Mouse (Mus musculus): Measurements from ENCODE around the gene Llgl2. TPM values are rescaled to one million over a fixed set of nuclear protein-coding genes. Genes with fewer than 3 reads are reported as not detected.
A peak's percentile ranks its signal among the peaks of the same experiment; 100 is the strongest.

Gene Llgl2
- polyA plus RNA-seq (2015; fragmentation: Nextera tagmentation; extraction: Ambion mirVana), result 15.6 and 15.7 TPM in 2 replicates

- DNase-seq (ENCODE audit: low spot score), result peak; percentile 88
Measured at GRCm38 (mm10) chr11:115823774-115824740, at the start of gene Llgl2. TSS of gene Llgl2 (plus strand) at chr11:115824049.

- DNase-seq (ENCODE audit: low spot score), result no peak
Measured at GRCm38 (mm10) chr11:115774653-115775052, 49.2 kb upstream of the Llgl2 start.

DNA sequence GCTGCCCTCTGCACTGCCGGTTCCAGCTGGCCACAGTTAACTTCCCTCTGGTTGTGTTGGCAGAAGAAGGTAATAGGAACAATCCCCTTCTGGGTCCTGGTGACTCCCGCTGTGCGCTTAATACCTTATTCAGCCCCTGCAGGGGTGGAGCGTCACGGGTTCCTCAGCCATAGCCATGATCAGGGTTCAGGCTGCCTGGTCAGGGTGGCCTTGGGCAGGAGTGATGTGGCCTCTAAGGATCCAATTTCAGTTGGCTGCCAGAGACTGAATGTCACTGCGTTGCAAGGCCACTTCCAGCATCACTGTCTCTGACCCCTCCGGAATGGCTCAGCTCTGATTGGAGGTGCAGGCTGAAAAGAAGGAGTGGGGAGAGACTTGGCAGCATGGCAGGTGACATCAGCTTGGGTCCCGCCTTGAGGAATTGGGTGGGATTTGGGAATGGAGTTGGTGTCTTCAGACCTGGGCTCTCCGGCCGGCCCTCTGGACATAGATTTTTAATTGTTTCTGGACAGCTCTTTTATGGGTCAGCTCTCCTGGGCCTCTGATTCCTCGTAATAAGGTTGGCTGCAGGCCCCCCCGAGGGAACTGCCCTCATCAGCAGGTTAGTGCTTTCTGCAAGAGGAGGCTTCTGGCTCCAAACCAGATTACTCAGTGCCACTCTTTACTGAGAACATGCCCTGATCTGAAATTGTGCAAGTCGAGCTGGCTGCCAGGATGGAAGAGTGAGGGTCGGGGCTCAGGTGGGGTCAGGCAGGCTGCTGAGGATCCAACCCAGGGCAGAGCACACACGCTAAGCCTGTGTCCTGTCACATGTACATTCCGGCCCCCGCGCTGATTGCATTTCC, 47.8 kb upstream of the Llgl2 start:
- no peak for DNase-seq (ENCODE audit: low spot score)

- DNase-seq (ENCODE audit: low spot score), result no peak
Measured at GRCm38 (mm10) chr11:115776954-115777353, 46.9 kb upstream of the Llgl2 start.

DNA sequence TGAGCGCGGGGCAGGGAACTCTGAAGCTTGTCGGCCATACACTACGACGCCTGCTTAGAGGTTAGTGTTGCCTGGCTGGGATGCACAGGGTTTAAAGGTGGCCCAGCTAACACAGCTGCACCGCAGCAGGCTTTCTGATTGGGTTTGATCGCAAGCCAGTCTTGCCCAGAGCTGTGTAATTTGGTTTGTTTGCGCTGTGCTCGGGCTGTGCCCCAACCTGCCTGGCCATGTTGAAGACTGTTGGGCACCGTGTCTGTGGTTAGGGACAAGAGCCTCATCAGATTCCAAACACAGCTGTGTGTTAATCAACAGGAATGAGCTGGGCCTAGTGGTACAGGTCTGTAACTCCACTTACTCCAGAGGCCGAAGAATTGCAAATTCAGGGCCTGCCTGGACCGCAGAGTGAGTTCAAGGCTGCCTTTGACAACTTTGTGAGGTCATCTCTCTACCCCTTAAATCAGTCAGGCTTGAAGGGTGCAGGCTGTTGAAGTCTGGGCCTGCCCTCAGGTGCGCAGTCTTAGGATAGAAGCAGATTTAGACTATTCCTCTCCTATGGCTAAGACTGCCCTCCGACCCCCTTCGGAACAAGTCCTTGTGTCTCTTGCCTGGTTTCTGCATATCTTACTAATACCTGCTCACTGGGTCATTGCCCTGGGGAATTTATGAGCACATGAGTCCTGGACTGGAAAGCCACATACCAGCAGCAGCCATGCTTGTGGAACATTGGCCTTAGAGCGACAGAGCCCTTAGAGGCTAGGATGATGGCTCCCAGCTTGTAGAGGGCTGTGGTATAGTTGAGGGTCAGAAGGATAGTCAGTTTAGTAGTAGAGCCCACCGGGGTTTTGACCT, 46.1 kb upstream of the Llgl2 start:
- DNase-seq (ENCODE audit: low spot score), result no peak

DNA sequence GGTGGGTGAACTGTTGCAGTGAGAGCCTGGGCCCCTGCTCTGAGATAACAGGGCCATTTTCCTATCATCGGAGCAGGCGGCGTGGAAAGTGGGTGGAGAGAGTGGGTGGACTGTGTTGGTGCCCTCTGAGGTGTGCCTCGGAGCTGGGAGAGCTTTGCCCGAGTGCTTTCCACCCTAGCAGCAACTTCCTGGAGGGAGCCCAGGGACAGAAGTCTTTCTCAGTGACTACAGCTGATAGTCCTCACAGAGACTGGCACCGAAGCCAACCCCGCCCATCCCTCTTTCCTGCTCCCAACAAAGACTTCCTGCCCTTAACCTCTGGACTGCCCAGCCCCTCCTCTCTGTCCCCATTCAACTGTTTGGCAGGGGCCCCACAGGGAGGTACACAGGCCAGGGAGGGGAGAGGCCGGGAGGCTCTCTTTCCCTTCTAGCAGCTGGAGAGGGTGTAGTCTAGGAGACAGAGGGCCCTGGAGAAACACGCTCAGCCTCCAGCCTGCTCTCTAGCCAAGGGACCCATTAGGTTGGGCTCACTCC, 44.7 kb upstream of the Llgl2 start:
- peak; percentile 39 for DNase-seq (ENCODE audit: low spot score)

GRCm38 (mm10) chr11:115780141-115781070, 43.4 kb upstream of the Llgl2 start:
- DNase-seq (ENCODE audit: low spot score), result no peak

GRCm38 (mm10) chr11:115786473-115786872, 37.4 kb upstream of the Llgl2 start:
- no peak for DNase-seq (ENCODE audit: low spot score)

GRCm38 (mm10) chr11:115789787-115790186, 34.1 kb upstream of the Llgl2 start:
- DNase-seq (ENCODE audit: low spot score), result no peak

DNA sequence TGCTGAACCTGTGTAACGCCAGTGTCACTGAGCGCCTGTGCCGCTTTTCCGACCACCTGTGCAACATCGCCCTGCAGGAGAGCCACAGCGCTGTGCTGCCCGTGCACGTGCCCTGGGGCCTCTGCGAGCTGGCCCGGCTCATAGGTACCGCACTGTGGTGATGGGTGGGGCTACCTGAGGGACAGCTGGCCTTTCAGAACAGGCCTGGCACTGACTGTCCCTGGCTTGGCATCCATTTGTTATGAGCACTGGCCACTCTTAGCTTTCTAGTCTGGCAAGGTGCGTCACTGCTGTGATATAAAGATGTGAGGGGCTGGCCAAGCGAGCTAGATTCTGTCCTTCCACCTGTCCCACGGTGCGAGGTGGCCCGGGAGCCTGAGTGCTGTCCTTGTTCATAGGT, 31.9 kb upstream of the Llgl2 start:
- no peak for DNase-seq (ENCODE audit: low spot score)

DNA sequence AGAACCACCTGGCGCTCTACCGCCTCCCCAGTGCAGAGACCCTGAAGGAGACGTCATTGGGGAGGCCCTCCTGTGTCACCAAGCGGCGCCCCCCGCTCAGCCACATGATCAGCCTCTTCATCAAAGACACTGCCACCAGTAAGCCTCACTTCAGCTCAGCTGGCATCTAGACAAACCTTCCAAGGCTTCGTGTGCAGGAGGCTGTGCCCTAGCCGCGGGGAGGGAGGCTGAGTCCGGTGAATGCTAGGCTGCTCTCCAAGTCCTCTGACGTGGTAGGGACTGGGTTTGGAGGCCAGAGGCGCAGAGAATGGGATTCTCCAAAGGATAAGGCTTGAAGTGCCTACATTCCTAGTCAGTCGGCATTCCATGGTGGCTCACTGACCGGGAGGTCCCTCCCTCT, 31.5 kb upstream of the Llgl2 start:
- no peak for DNase-seq (ENCODE audit: low spot score)

GRCm38 (mm10) chr11:115796898-115797297, 27.0 kb upstream of the Llgl2 start:
- DNase-seq (ENCODE audit: low spot score), result no peak

GRCm38 (mm10) chr11:115797665-115798064, 26.2 kb upstream of the Llgl2 start:
- DNase-seq (ENCODE audit: low spot score), result no peak

- no peak for DNase-seq (ENCODE audit: low spot score)
Measured at GRCm38 (mm10) chr11:115800981-115801380, 22.9 kb upstream of the Llgl2 start.

GRCm38 (mm10) chr11:115803072-115803709, 20.7 kb upstream of the Llgl2 start:
- no peak for DNase-seq (ENCODE audit: low spot score)

GRCm38 (mm10) chr11:115805005-115805404, 18.8 kb upstream of the Llgl2 start:
- DNase-seq (ENCODE audit: low spot score), result no peak

DNA sequence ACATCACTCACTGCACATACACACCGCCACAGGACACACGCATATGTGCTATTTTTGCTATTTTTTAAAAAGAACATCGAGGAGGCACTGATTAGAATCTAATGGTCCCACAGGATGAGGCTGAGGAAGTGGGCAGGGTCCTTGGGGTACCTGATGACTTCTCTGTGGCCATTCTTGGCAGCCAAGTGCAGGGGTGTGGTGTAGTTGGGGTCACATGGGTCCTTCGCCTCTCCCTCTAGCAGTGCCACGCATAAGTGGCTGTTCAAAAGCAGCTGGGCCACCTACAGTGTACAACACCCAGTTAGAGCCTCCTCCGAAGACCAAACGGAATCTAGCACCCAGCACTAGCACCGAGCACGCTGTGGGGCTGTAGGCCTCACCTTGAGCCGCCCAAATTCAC, 17.7 kb upstream of the Llgl2 start:
- DNase-seq (ENCODE audit: low spot score), result no peak

DNA sequence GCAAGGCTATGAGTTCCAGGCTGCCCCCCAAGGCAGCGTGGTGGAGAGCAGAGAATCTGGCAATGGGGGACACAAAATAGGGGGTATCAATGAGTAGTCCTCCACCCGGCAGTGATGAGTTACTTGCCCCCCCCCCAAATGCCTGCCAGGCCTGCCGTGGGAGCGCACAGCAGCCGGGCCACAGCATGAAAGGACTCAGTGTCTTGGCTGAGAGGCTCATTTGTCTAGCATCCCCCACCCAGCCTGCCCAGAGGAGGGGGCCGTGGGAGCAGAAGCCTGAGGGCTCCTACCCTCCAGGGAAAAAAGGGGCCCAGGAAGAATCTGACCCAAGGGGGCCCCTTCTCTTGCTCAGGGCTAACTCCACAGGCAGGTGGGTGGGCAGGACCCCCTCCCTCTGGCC, 16.5 kb upstream of the Llgl2 start:
- no peak for DNase-seq (ENCODE audit: low spot score)

DNA sequence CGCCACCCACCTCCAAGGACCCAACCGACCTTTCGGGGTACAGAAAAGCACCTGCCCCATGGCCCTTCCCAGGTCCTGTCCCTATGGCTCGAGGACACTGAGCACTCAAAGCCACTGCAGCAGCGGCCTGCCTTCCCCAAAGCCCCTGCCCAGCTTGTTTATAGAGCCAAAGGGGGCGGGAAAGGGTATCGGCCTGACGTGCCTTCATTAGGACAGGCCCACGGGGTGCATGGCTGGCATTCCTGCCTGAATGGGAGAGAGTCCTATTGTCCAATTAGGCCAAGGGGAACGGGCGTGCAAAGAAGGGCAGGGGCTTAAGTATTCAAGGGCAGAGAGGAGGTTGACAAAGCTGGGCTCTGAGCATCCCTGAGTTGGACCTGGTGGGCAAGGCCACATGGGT, 15.9 kb upstream of the Llgl2 start:
- DNase-seq (ENCODE audit: low spot score), result no peak
